Mouse (Mus musculus) heart, postnatal 10 days (tissue): Measurements from ENCODE around the gene Hist1h3f. TPM values are rescaled to one million over a fixed set of nuclear protein-coding genes. Genes with fewer than 3 reads are reported as not detected.
A peak's percentile ranks its signal among the peaks of the same experiment; 100 is the strongest.

ENCODE experiments used
- DNase-seq, 2 experiments: peaks; one replicate each; pipeline ENCODE4 v3.0.0; 2021
- intact Hi-C: fragments of 180-260 bp; cut with DNase I; formaldehyde crosslinking; loops from one replicate; pipeline ENCODE4 v1.15.1; 2025
- total RNA-seq, 2 experiments: library from RNA; stranded (reverse); gene quantifications; 2 replicates each; pipeline ENCODE4 v1.2.3; 2021

Hist1h3f gene
- total RNA-seq, 2 experiments from 2014 or later: 52.6 to 63.4 TPM

GRCm38 (mm10) chr13:23517603-23518294 is 26.1 kb upstream of the Hist1h3f start:
- DNase-seq: peak; percentile 93 to 94
- intact Hi-C loops: loop anchor here (1.0 to 10.0 kb wide), 6 partner anchors 67 to 1805 kb away; partner anchors contain the start of genes Zfp184 and Zfp322a

- DNase-seq: no peak
- intact Hi-C loops: loop anchor here (2.0 to 10.0 kb wide), 5 partner anchors 71 to 1806 kb away; partner anchors contain the start of genes Zfp184 and Zfp322a
Observed at GRCm38 (mm10) chr13:23518295-23518603, 25.6 kb upstream of the Hist1h3f start.

DNA sequence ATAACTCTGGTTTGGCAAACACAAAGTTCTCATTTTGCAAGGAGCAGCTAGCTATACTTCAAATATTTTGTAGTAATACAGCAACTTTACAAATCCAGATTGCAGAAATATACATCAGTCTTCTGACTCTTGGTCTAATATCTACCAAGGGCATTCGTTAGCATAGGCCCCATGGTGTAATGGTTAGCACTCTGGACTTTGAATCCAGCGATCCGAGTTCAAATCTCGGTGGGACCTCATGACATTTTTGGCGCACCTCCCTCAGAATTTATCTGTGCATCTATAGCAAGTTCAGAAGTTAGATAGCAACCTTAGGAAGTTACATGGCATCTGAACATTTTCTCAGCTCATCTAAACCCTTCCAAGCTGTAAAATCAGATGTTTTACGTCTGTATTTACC is 25.0 kb upstream of the Hist1h3f start:
- DNase-seq: peak; percentile 88 to 90
- intact Hi-C loops: loop anchor here (1.0 to 10.0 kb wide), 7 partner anchors 72 to 1807 kb away; partner anchors contain the start of genes Zfp184 and Zfp322a

- intact Hi-C loops: loop anchor here (1.0 to 10.0 kb wide), 7 partner anchors 73 to 1807 kb away; partner anchors contain the start of genes Zfp184 and Zfp322a
Observed at GRCm38 (mm10) chr13:23519416-23519815, 24.4 kb upstream of the Hist1h3f start.

DNA sequence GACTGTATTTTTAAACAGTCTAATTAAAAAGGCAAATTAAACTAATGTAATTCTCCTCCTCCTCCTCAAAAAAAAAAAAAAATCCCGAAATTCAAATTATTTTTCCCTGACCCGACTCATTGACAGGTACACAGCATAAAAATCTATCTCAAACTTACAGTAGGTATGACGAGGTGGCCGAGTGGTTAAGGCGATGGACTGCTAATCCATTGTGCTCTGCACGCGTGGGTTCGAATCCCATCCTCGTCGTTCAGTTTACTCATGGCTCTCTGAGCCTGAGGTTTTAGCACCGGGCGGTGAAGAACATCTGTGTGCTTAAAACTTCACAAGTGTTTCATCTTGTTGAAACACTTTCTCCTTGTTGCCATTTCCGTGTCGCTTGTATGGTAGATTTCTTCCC is 22.1 kb upstream of the Hist1h3f start:
- peak; percentile 85 for DNase-seq
- intact Hi-C loops: no loop called here

More at GRCm38 (mm10) chr13:23519416-23519815, 24.4 kb upstream of the Hist1h3f start:
- DNase-seq: peak; percentile 85 to 89

DNA sequence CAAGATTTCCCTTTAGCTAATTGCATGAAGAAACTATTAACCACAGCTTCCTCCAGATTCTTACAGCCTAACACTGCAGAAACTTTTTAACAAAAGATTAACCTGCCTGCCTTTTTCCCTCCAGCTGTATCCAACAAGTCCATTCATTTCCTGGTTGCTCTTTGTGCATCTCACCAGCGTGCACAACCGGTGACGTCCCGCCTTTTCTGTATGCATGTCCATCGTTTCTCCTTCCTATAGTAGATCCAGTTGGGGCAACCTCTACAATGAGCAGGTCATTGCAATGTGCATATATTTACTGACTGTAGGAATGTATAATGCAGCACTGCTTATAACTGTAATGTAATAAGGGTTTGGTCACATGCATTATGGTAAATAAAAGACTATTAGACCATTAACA is 19.9 kb upstream of the Hist1h3f start:
- intact Hi-C loops: loop anchor here (1.0 kb wide), 2 partner anchors 92 to 100 kb away; no protein-coding TSS in a partner anchor
- DNase-seq: no peak

DNA sequence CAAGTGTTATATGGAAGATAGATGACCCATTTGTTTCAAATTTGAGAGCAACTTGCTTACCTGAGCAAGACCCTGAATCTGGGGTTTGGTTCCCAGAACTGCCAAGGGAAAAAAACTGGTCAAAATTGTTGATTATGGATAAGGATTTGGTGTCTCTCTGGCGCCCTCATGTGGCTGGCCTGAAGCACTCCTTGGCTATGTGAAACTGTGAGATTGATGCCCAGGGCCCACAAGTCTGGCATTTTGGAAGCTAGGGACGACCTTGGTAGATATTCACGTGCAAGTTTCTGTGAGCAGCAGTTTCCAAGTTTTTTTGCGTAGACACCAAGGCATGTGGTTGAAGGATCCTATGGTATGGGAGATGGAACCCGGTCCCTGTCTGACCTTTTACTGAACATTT is 19.2 kb upstream of the Hist1h3f start:
- intact Hi-C loops: loop anchor here (1.0 kb wide), 2 partner anchors 92 to 100 kb away; no protein-coding TSS in a partner anchor
- DNase-seq: peak; percentile 74 to 86

GRCm38 (mm10) chr13:23525901-23526300 is 18.0 kb upstream of the Hist1h3f start:
- no peak for DNase-seq
- intact Hi-C loops: no loop called here

DNA sequence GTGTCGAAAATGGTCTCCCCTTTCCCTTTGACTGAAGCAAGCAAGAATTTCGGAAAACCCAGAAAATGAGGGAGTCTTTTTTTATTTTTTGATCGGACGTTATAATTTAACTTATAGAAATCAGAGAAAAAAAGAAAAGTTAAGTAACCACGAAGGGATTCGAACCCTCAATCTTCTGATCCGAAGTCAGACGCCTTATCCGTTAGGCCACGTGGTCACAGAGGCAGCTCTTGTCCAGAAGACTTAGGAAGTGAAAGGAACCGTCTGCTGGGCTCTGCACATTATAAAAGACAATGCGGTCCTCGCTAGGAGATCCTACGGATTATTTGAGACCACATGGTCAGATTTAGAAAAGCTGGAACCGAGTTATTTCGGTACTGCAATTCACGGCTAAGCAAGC is 17.5 kb upstream of the Hist1h3f start:
- DNase-seq: peak; percentile 94 to 96
- intact Hi-C loops: no loop called here

GRCm38 (mm10) chr13:23529005-23529404 is 14.8 kb upstream of the Hist1h3f start:
- intact Hi-C loops: no loop called here
- DNase-seq: peak in 1 of 2 experiments; percentile 24

DNA sequence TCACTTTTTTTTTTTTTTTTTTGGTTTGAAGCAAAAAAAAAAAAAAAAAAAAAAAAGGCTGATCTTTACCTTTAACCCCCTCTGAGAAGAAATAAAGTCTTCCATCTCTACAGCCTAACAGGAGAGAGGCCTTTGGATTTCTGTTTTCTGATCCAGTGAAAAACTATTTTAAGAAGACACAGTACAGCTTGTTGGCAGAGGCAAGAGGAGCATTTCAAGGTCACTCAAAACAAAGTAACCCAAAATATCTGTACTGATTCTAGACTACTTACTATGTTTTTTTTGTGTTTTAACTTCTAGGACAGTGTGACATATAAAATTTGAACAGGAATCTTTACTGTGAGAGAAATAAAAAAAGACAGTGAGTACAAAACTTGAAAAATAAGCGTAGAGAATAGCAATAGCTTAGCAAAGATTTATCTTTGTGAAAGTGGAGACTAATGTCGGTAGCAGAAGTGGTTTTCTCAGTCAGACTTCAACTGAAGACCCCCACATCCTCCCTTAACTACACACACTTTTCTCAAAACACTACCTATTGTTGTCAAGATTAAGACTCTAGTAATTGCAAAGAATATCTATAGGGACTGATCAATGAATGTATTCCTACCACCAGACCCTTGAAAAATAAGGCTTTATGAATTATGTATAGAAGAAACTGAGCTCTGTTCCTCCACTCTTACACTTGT is 14.2 kb upstream of the Hist1h3f start:
- peak in 1 of 2 experiments; percentile 20 for DNase-seq
- intact Hi-C loops: loop anchor here (5.0 to 10.0 kb wide), 3 partner anchors 53 to 1487 kb away; partner anchors contain the start of genes Hist1h2ag, Hist1h2bb, Hist1h2bj and Hist1h3c

DNA sequence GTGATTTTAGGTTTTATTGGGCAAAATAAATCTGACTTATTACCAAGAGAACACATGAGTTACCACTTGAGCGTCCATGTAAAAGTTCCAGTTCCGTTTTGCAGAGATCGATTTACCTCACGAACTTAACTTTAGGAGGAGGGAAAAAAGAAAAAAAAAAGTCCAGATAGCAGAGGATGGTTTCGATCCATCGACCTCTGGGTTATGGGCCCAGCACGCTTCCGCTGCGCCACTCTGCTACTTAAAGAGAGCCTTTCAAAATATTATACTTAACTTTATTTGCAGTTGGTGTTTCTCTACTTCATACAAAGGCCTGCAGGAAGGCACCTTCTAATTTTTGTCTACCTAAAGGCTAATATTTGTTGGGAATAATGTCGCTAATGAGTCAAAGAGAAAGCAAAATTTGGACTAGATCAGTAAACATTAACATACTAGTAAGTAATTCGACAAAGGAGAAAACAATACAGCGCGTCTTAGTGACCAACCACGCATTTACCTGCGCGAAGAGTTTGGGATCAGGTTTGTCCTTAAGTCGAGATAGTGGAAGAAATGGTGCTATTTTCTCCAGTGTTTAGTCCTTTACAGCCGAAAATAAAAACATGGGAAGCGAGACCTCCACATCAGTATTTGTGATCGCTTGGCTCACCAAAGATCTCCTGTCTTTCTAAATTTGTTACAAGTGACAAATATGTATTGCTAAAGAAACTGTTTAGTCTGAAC is 13.5 kb upstream of the Hist1h3f start:
- intact Hi-C loops: loop anchor here (5.0 to 10.0 kb wide), 3 partner anchors 52 to 1488 kb away; partner anchors contain the start of genes Hist1h2ag, Hist1h2bb, Hist1h2bj and Hist1h3c
- peak; percentile 77 to 83 for DNase-seq

GRCm38 (mm10) chr13:23530901-23531875 is 12.7 kb upstream of the Hist1h3f start, which contains the start of gene Hist1h4h:
TSS of gene Hist1h4h (plus strand) at chr13:23531050.
- intact Hi-C loops: loop anchor here (5.0 to 10.0 kb wide), 3 partner anchors 51 to 1489 kb away; partner anchors contain the start of genes Hist1h2ag, Hist1h2bb, Hist1h2bj and Hist1h3c
- peak; percentile 99 for DNase-seq

DNA sequence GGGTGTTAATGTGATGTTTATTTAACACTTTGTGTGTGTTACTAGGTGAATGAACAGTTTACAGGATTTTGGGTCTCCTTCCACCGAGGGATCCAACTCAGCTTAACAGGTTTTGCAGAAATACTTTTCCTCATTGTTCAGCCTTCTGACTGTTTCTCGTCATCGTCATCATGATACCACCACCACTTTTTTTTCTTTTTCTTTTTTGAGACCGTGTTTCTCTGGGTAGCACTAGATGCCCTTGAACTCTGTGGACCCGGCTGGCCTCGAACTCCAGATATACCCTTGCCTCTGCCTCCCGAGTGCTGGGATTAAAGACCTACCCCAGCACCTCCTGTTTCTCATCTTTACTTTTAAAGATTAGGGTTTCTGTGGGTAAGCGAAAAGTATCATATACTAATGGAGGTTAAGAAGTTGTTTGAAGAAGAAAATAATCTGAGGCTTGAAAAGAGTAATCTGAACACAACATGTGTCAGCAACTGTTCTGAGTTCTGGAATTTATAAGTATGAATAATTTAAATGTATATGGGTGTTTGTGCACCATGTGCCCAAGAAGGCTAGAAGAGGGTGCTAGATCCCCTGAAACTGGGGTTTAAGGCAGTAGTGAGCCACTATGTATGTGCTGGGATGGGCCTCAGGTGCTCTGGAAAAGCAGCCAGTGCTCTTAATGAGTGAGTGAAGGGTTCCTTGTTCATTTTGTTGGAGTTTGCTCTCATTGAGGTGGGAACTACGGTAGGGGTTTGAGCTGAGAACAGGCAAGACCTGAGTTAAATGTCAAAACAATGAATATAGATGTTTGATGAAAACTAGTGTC is 11.4 kb upstream of the Hist1h3f start:
- intact Hi-C loops: loop anchor here (5.0 to 10.0 kb wide), 3 partner anchors 50 to 1490 kb away; partner anchors contain the start of genes Hist1h2ag, Hist1h2bb, Hist1h2bj and Hist1h3c
- DNase-seq: no peak

GRCm38 (mm10) chr13:23533560-23534367 is 10.1 kb upstream of the Hist1h3f start, which contains the start of gene Hist1h2af:
TSS of gene Hist1h2af (plus strand) at chr13:23533906.
- intact Hi-C loops: loop anchor here (5.0 to 10.0 kb wide), 3 partner anchors 49 to 1491 kb away; partner anchors contain the start of genes Hist1h2ag, Hist1h2bb, Hist1h2bj and Hist1h3c
- DNase-seq: peak; percentile 77 to 79

DNA sequence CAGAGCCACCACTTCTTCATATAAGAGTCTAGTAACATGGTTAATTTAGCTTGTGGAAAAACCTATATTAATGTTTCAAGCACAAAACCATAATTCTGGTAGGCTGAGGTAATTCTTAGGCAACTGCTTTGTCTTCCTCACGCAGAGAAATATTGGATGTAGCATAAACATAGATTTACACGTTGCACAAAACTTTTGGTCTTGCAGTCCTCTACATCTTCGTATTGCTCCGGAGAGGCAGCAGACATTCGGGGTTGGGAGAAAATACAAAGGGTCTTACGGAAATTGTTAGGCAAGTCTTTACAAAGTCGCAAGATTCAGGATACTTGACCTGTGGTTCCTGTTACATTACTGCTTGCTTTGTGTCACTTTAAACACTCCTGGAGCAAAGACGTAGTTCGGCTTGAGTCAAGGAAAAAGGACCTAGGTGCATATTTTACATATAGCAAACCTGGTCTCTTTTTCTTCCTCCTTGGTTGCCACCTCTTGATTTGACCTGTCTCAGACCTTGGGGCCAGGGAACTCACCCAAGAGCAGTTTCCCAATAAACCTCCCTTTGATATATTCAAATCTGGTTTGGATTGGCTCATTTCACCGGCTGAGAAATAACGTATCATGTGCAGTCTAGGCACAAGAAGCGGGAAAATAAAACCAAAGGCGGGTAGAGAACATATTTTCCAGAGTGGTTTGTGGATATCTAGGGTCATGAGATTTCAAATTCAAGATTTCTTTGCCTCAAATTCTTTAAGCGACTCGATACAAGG is 9.3 kb upstream of the Hist1h3f start:
- intact Hi-C loops: loop anchor here (5.0 to 10.0 kb wide), 3 partner anchors 48 to 1492 kb away; partner anchors contain the start of genes Hist1h2ag, Hist1h2bb, Hist1h2bj and Hist1h3c
- DNase-seq: no peak
